Mouse (Mus musculus): ENCODE data around the gene Crip3. TPM values are rescaled to one million over a fixed set of nuclear protein-coding genes. Genes with fewer than 3 reads are reported as not detected.

Crip3 gene
- polyA plus RNA-seq, 1 experiment: not detected

DNA sequence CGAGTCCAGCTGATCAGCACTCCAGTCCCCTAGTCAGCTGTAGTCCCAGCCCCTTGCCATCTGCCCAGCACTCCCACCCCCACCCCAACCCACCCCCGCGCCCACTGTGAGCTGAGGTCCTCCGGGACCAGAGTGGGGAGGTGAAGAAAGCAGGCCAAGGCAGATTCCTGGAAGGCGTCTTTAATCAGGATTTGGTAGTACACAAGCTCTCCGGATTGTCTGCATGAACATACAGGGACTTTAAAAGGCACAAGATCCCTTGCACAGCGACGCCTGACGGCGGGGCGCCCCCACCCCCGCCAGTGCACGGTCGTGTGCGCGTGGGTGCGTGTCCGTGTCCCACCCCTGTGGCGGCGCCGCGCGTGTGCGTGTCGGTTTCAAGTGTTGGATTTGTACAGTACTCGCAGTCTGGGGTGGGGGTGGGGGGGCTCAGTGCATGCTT is 25.3 kb downstream of the Crip3 start:
- Histone ChIP-seq H3K36me3 (ENCODE audit: control insufficient read depth) (no peaks in the 10 kb centered on the region), H3K9me3 (ENCODE audit: control insufficient read depth, low read length) (no peaks in the 10 kb centered on the region), H3K4me1 (ENCODE audit: control insufficient read depth) (peaks cover 5% of the 10 kb centered on the region), H3K4me3 (replicated peaks) (no peak overlapping the region), H3K27me3 (ENCODE audit: control insufficient read depth) (peaks cover 62% of the 10 kb centered on the region)
- TF ChIP-seq GATA1 (IDR thresholded peaks at IDR 0.05; ENCODE audit: low read length) (no peak), TAL1 (IDR thresholded peaks at IDR 0.05; ENCODE audit: low read length) (no peak)

DNA sequence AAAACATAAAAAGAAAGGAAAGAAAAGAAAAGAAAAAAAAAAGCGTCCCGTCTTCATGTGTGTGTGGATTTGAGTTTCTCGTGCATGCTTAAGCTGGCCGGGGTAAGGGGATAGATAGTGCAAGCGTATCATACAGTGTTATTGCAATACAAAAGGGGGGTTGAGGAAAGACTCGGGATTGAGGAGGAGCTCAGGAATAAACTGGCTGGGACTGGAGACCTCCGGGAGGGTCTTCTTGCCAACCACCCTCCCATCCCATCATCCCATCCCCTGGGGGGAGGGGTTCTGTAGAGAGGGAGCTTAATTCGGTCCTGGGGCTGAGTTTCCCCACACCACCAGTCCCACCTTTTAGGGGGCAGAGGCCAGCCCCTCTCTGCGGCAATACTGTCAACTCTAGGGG is 25.8 kb downstream of the Crip3 start:
- TF ChIP-seq TAL1 (IDR thresholded peaks at IDR 0.05; ENCODE audit: low read length) (no peak), GATA1 (IDR thresholded peaks at IDR 0.05; ENCODE audit: low read length) (no peak)
- Histone ChIP-seq H3K36me3 (ENCODE audit: control insufficient read depth) (no peaks in the 10 kb centered on the region), H3K4me1 (ENCODE audit: control insufficient read depth) (peaks cover 5% of the 10 kb centered on the region), H3K9me3 (ENCODE audit: control insufficient read depth, low read length) (no peaks in the 10 kb centered on the region), H3K27me3 (ENCODE audit: control insufficient read depth) (peaks cover 66% of the 10 kb centered on the region), H3K4me3 (replicated peaks) (no peak overlapping the region)

DNA sequence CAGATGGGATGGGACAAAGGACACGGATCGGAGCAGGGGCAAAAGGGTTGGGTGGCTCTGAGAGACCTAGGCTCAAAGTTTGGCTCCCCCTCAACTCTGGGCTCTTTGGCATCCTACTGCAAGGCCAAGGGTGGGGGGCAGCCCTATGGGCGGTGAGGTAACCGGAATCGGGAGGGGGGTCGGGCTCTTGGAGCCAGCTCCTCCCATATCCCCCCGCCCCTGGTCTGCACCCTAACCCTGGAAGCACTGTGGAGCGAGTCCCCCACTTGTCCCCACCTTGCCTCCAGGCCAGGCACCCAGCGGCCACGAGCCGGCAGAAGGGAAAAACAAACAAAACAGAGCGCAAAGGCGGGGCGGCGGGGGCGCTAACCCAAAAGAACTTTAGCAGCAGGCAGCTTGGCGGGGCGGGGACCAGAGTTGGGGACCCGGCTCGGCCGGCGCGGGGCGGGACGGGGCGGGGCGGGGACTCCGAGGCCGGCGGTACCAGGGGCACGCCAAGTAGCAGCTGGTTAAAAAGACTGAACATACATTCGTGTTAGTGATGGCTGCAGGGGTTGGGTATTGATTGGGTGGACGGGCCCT is 26.5 kb downstream of the Crip3 start:
- H3K36me3 ChIP-seq (ENCODE audit: control insufficient read depth): no peaks in the 10 kb centered on the region
- no peak for TF ChIP-seq GATA1 (IDR thresholded peaks at IDR 0.05; ENCODE audit: low read length)
- no peak for TF ChIP-seq TAL1 (IDR thresholded peaks at IDR 0.05; ENCODE audit: low read length)
- H3K4me3 ChIP-seq (replicated peaks): no peak overlapping the region
- peaks cover 5% of the 10 kb centered on the region for H3K4me1 ChIP-seq (ENCODE audit: control insufficient read depth)
- no peaks in the 10 kb centered on the region for H3K9me3 ChIP-seq (ENCODE audit: control insufficient read depth, low read length)
- H3K27me3 ChIP-seq (ENCODE audit: control insufficient read depth): peaks cover 73% of the 10 kb centered on the region

DNA sequence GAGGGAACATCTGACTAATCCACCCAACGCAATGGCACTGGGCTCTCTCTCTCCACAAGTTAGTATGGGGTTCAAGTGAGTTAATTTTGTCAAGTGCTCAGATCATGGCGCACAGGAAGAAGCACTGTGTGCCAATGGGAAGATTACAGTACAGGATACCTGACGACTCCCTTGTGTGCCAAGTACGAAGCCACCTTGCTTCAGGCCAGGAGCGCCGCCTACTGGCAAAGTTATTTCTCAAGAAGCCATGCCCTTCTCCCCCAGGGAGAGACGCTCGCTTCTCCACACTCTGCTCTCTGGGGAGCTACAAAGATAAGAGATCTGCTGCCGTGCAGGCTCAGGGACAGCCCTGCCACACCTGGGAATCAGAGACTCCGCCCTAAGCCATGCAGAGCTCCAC is 29.1 kb downstream of the Crip3 start:
- peaks cover 87% of the 10 kb centered on the region for H3K27me3 ChIP-seq (ENCODE audit: control insufficient read depth)

DNA sequence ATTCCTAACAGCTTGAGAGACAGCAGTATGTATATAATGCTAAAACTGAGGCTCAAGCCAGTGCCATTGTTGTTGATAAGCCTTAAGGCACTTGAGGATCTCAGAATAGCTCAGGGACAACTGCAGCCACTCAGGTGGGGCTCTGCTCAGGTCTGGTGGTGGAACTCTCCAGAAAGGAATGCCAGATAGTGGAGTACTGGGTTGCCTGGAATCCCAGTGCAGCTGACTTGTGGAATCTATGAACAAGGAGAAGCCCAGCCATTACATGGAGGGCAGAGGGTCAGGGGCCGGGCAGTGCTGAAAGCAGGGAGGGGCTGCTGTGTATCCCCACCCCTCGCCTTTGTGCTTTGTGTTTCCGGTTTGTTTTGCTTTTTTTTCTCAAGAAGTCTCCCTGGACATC is 29.7 kb downstream of the Crip3 start:
- peaks cover 5% of the 10 kb centered on the region for H3K4me1 ChIP-seq (ENCODE audit: control insufficient read depth)
- no peaks in the 10 kb centered on the region for H3K9me3 ChIP-seq (ENCODE audit: control insufficient read depth, low read length)
- TF ChIP-seq GATA1 (IDR thresholded peaks at IDR 0.05; ENCODE audit: low read length) (no peak), TAL1 (IDR thresholded peaks at IDR 0.05; ENCODE audit: low read length) (no peak)
- no peak overlapping the region for H3K4me3 ChIP-seq (replicated peaks)
- peaks cover 80% of the 10 kb centered on the region for H3K27me3 ChIP-seq (ENCODE audit: control insufficient read depth)
- H3K36me3 ChIP-seq (ENCODE audit: control insufficient read depth): no peaks in the 10 kb centered on the region

More for the DNA sequence above, 29.1 kb downstream of the Crip3 start:
- TF ChIP-seq TAL1 (IDR thresholded peaks at IDR 0.05; ENCODE audit: low read length): no peak
- TF ChIP-seq GATA1 (IDR thresholded peaks at IDR 0.05; ENCODE audit: low read length): no peak
- Histone ChIP-seq H3K9me3 (ENCODE audit: control insufficient read depth, low read length) (no peaks in the 10 kb centered on the region), H3K36me3 (ENCODE audit: control insufficient read depth) (no peaks in the 10 kb centered on the region), H3K4me1 (ENCODE audit: control insufficient read depth) (peaks cover 5% of the 10 kb centered on the region), H3K4me3 (replicated peaks) (no peak overlapping the region)

DNA sequence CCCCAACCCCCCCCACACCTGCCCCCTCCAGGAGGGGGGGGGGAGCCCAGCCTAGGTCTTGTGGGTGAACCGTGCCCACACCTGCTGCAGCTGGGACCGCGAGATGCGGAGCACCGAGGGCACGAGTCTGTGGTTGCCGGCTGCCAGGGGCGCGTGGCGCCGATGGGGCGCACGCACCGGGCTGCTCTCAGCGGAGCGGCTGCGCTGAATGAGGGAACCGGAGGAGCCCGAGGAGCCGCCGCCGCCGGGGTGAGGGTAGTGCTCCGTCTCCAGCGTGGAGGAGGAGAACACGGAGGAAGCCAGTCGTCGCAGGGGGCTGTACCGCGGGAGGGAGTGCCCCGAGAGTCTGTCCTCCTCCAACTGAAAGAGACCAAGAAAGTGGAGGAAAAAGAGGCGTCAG is 31.9 kb downstream of the Crip3 start:
- TF ChIP-seq TAL1 (IDR thresholded peaks at IDR 0.05; ENCODE audit: low read length): no peak
- TF ChIP-seq GATA1 (IDR thresholded peaks at IDR 0.05; ENCODE audit: low read length): no peak
- no peaks in the 10 kb centered on the region for H3K9me3 ChIP-seq (ENCODE audit: control insufficient read depth, low read length)
- no peak overlapping the region for H3K4me3 ChIP-seq (replicated peaks)
- peaks cover 58% of the 10 kb centered on the region for H3K27me3 ChIP-seq (ENCODE audit: control insufficient read depth)
- peaks cover 5% of the 10 kb centered on the region for H3K4me1 ChIP-seq (ENCODE audit: control insufficient read depth)
- H3K36me3 ChIP-seq (ENCODE audit: control insufficient read depth): no peaks in the 10 kb centered on the region

DNA sequence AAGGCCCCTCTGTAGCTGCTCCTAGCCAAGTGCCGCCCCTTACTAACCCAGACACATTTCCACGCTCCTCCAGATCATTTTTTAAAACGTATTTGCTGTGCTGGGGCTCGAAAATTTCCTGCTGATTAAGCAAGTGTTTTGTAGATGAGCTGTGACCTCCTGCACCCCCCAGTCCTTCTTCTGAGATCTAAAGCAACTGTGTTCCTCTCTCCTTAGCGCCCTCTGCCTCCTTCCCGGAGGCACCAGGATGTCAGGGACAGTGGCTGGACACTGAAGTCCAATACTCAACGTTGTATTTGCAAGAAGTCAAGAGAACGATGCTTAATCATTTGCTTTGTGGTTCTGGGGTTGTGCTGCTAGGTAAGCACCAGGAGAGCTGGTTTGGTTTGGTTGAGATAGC is 32.6 kb downstream of the Crip3 start:
- no peaks in the 10 kb centered on the region for H3K9me3 ChIP-seq (ENCODE audit: control insufficient read depth, low read length)
- H3K36me3 ChIP-seq (ENCODE audit: control insufficient read depth): no peaks in the 10 kb centered on the region
- peaks cover 5% of the 10 kb centered on the region for H3K4me1 ChIP-seq (ENCODE audit: control insufficient read depth)
- no peak overlapping the region for H3K4me3 ChIP-seq (replicated peaks)
- H3K27me3 ChIP-seq (ENCODE audit: control insufficient read depth): peaks cover 51% of the 10 kb centered on the region
- TF ChIP-seq GATA1 (IDR thresholded peaks at IDR 0.05; ENCODE audit: low read length): no peak
- no peak for TF ChIP-seq TAL1 (IDR thresholded peaks at IDR 0.05; ENCODE audit: low read length)

DNA sequence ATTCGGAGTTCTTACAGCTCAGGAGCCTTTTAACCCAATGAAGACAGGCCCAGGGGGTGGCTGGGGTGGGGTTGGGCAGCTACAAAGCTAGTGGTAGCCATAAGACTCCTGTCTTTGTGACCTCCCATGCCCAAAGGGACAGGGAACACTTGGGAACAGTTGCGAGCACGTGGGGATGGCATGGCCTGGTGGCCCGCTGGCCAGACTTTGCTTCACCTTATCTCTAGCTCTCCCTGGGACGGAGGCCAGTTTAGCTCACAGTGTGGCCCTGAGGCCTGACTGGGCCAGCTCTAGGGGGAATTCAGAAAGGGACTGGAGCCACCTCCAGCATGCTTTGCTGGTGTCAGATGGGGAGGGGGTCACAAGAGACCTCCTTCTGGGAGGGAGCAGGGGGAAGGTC is 33.5 kb downstream of the Crip3 start:
- Histone ChIP-seq H3K9me3 (ENCODE audit: control insufficient read depth, low read length) (no peaks in the 10 kb centered on the region), H3K27me3 (ENCODE audit: control insufficient read depth) (peaks cover 45% of the 10 kb centered on the region), H3K4me3 (replicated peaks) (no peak overlapping the region), H3K36me3 (ENCODE audit: control insufficient read depth) (no peaks in the 10 kb centered on the region), H3K4me1 (ENCODE audit: control insufficient read depth) (peaks cover 5% of the 10 kb centered on the region)
- no peak for TF ChIP-seq TAL1 (IDR thresholded peaks at IDR 0.05; ENCODE audit: low read length)
- TF ChIP-seq GATA1 (IDR thresholded peaks at IDR 0.05; ENCODE audit: low read length): no peak

DNA sequence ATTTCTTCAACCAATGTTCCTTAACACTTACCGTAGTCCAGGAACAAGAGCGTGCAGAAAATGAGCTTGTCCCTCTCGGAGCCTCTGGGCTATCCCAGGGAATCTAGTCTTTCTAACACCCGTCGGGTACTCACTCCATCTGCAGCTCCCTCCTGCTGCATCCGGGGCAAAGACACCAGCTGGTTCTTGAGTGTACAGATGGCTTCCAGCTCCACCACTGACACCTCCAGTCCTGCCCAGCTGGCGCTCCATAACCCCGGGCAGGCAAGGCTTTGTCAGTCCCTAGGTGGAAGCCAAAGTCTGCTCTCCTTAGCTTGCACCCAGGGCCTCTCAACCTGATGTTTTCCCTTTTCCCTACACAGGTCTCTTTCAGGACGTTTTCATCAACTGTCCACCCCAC is 39.1 kb downstream of the Crip3 start:
- H3K9me3 ChIP-seq (ENCODE audit: control insufficient read depth, low read length): no peaks in the 10 kb centered on the region
- no peaks in the 10 kb centered on the region for H3K36me3 ChIP-seq (ENCODE audit: control insufficient read depth)
- TF ChIP-seq TAL1 (IDR thresholded peaks at IDR 0.05; ENCODE audit: low read length) (no peak), GATA1 (IDR thresholded peaks at IDR 0.05; ENCODE audit: low read length) (no peak)
- no peaks in the 10 kb centered on the region for H3K27me3 ChIP-seq (ENCODE audit: control insufficient read depth)
- H3K4me1 ChIP-seq (ENCODE audit: control insufficient read depth): no peaks in the 10 kb centered on the region
- no peak overlapping the region for H3K4me3 ChIP-seq (replicated peaks)

DNA sequence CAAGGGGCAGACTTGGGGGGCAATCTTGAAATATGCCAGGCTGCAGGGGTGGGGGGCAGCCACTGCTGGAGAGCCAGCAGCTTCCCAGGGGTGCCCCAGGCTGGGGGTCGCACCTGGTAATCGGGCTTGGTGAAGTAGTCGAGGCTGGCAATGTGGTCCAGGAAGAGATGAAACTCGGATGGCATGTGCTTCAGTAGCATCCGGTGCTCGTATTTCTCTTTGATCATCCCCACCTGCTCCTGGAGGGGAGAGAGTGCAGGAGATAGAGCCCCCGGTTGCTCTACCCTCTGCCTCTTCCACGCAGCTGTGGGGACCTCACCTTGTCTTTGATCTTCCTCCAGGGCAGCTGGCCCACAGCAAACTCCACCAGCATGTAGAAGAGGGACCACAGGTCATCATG is 47.9 kb downstream of the Crip3 start:
- Histone ChIP-seq H3K9me3 (ENCODE audit: control insufficient read depth, low read length) (no peaks in the 10 kb centered on the region), H3K4me3 (replicated peaks) (no peak overlapping the region), H3K27me3 (ENCODE audit: control insufficient read depth) (peaks cover 3% of the 10 kb centered on the region; the same call in 1 of the 2 replicates), H3K36me3 (ENCODE audit: control insufficient read depth) (no peaks in the 10 kb centered on the region), H3K4me1 (ENCODE audit: control insufficient read depth) (no peaks in the 10 kb centered on the region)
- no peak for TF ChIP-seq TAL1 (IDR thresholded peaks at IDR 0.05; ENCODE audit: low read length)
- TF ChIP-seq GATA1 (IDR thresholded peaks at IDR 0.05; ENCODE audit: low read length): no peak

Measured in erythroblast, embryonic 14.5 days (primary cell).